Comparison of ENCODE assay signal across 9 mouse cellular contexts in genomic region chr11:21998141-21999047, GRCm38 (mm10). TPM values are rescaled to one million over a fixed set of nuclear protein-coding genes. Genes with fewer than 3 reads are reported as not detected.
DNase-seq lines count a peak whose midpoint lies in the region; ATAC-seq lines count a peak whose summit lies in the region.
"Had no signal": no experiment of that assay in that cellular context is flagged by ENCODE, and none has a peak within 500 bp of the region (broad histone marks: within the 10 kb centered on the region; RNA-seq: fewer than 3 reads in every experiment).

No protein-coding gene starts in this region.

- H3K4me3 ChIP-seq in intestine, embryonic 14.5 days (ENCODE audit: low read depth, low read length), result no peak overlapping the region
- peak overlapping the region; percentile 79 for H3K4me3 ChIP-seq in midbrain, embryonic 12.5 days
- H3K4me3 ChIP-seq: heart, embryonic 15.5 days had no signal

- DNase-seq in left cerebral cortex, postnatal 36 days (ENCODE audit: low spot score in 2 of 2), result peak; percentile 12 to 15
- DNase-seq in left cerebral cortex, adult 18-20 months (ENCODE audit: low spot score in 2 of 2), result no peak
- peak; percentile 61 for DNase-seq in embryo, embryonic 10.5 days (ENCODE audit: low spot score)
- peak; percentile 77 for DNase-seq in intestine, embryonic 14.5 days (ENCODE audit: low spot score)
- DNase-seq in MN1 (ENCODE audit: low spot score), result no peak
- DNase-seq in frontal cortex, postnatal 10 days (ENCODE audit: low spot score in 2 of 2), result no peak
- DNase-seq in heart, postnatal 14 days, result no peak

- peaks cover 98% of the 10 kb centered on the region for H3K27me3 ChIP-seq in intestine, embryonic 14.5 days (replicated peaks; ENCODE audit: control insufficient read depth, insufficient read depth, low read length)
- H3K27me3 ChIP-seq in midbrain, embryonic 12.5 days, result peaks cover 63% of the 10 kb centered on the region

- H3K9me3 ChIP-seq in intestine, embryonic 14.5 days (ENCODE audit: control insufficient read depth, low read length), result no peaks in the 10 kb centered on the region
- no peaks in the 10 kb centered on the region for H3K9me3 ChIP-seq in midbrain, embryonic 12.5 days
- H3K9me3 ChIP-seq: heart, embryonic 15.5 days had no signal

- no peak for ATAC-seq in intestine, embryonic 14.5 days (replicated peaks; ENCODE audit: low FRiP score, low TSS enrichment, low read depth)
- no peak for ATAC-seq in midbrain, embryonic 12.5 days (ENCODE audit: low FRiP score, low read depth)

- H3K36me3 ChIP-seq in intestine, embryonic 14.5 days (ENCODE audit: control insufficient read depth, insufficient read depth, low read length), result no peaks in the 10 kb centered on the region
- H3K36me3 ChIP-seq in midbrain, embryonic 12.5 days, result peaks cover 14% of the 10 kb centered on the region
- H3K36me3 ChIP-seq: heart, embryonic 15.5 days had no signal

- H3K4me1 ChIP-seq in intestine, embryonic 14.5 days (replicated peaks; ENCODE audit: control insufficient read depth, insufficient read depth, low read length), result peaks cover 13% of the 10 kb centered on the region
- peaks cover 56% of the 10 kb centered on the region for H3K4me1 ChIP-seq in midbrain, embryonic 12.5 days

- H3K4me2 ChIP-seq in intestine, embryonic 14.5 days (ENCODE audit: low read length), result no peak overlapping the region
- peak overlapping the region; percentile 83 for H3K4me2 ChIP-seq in midbrain, embryonic 12.5 days (replicated peaks)
- H3K4me2 ChIP-seq: heart, embryonic 15.5 days had no signal

- 4% methylated on average over 32 of the region's 32 CpGs for WGBS in intestine, embryonic 14.5 days
- WGBS in midbrain, embryonic 12.5 days, result 7% methylated on average over 32 of the region's 32 CpGs

- H3K27ac ChIP-seq in intestine, embryonic 14.5 days (ENCODE audit: low read depth), result no peak overlapping the region
- H3K27ac ChIP-seq in midbrain, embryonic 12.5 days (replicated peaks), result peak overlapping the region; percentile 96
- H3K27ac ChIP-seq: heart, embryonic 15.5 days had no signal

- no peak overlapping the region for H3K9ac ChIP-seq in intestine, embryonic 14.5 days (ENCODE audit: low read length)
- peak overlapping the region; percentile 93 for H3K9ac ChIP-seq in midbrain, embryonic 12.5 days (replicated peaks)
- H3K9ac ChIP-seq: heart, embryonic 15.5 days had no signal

- intact Hi-C loops in left cerebral cortex, postnatal 36 days (cut with DNase I), result no loop called here
- intact Hi-C loops in heart, postnatal 14 days (cut with DNase I), result no loop called here

RNA-seq across cellular contexts. Expression of gene Otx1, which starts 4.3 kb away (rescaled TPM):
- total RNA-seq in left cerebral cortex, postnatal 36 days (2021), result 1 to 10 TPM; 6.1 to 6.2 TPM
- 1 to 10 TPM; 5.0 to 5.3 TPM for total RNA-seq in left cerebral cortex, adult 18-20 months (2021)
- polyA plus RNA-seq in intestine, embryonic 14.5 days (2014; fragmentation: Nextera tagmentation; extraction: Ambion mirVana), result not detected in 2 replicates
- polyA plus RNA-seq in midbrain, embryonic 12.5 days (2016; fragmentation: Nextera tagmentation; extraction: Ambion mirVana), result 26.8 and 42.7 TPM in 2 replicates
- total RNA-seq in heart, postnatal 14 days (2021), result under 1 TPM in 1 of 2 experiments, not detected in 1; 0.10 TPM

Comparison
In these comparisons a context has a peak if more than half of its experiments do, and no peak if none do; other contexts are left out.
1. DNase-seq: peak in left cerebral cortex, postnatal 36 days (2 of 2), embryo, embryonic 10.5 days (single experiment) and intestine, embryonic 14.5 days (single experiment); none in left cerebral cortex, adult 18-20 months (0 of 2), MN1 (single experiment), frontal cortex, postnatal 10 days (0 of 2) and heart, postnatal 14 days (0 of 2).
2. RNA of gene Otx1, which starts 4.3 kb away (total RNA-seq): 6.1 to 6.2 TPM in left cerebral cortex, postnatal 36 days and 5.0 to 5.3 TPM in left cerebral cortex, adult 18-20 months; 0.10 TPM in heart, postnatal 14 days; every median in the first group is over 4 times any median in the second.